ENCODE assay signal across 7 mouse cellular contexts in the genomic region with DNA sequence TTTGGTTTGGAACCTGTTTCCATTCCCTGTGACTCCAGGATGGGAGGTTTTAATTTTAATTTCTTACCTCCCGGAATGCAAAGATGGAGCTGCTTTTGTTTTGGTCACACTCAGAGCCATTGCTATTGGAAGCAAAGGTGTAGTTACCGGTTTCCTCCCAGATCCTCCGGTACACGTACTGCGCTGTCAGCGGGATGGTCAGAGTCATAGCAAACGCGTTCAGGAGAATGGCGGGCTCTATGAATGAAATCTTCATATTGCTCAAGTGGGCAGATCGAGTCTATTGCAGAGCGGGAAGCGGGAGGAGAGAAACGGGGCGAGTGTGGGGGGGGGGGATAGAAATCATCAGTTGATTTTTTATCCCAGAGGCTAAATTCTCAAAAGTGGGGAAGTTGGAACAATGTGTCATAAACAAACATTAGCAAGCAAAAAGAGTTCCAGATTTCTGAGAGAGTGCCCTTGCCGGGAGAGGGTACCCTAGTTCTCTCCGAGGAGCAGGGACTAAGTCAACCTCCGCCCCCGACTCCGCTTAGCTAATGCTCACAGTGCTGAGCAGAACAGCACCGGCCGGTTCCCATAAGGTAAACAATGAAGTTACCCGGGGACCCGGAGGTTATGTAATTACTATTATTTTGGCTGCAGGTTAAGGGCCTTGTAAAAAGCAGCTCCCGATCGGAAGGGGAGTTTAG. TPM values are rescaled to one million over a fixed set of nuclear protein-coding genes. Genes with fewer than 3 reads are reported as not detected.
A peak's percentile ranks its signal among the peaks of the same experiment; 100 is the strongest.
DNase-seq lines count a peak whose midpoint lies in the region; ATAC-seq and TF ChIP-seq lines count a peak whose summit lies in the region.

No protein-coding gene starts in this region.

- H3K4me2 ChIP-seq in hindbrain, embryonic 12.5 days (replicated peaks) = peak overlapping the region; percentile 97
- H3K4me2 ChIP-seq in liver, embryonic 12.5 days = peak overlapping the region; percentile 82

- peak overlapping the region; percentile 64 to 81 for H3K4me3 ChIP-seq in ES-E14 (ENCODE audit: insufficient read depth in 1 of 2, low read depth in 1 of 2, low read length in 2 of 2, poor library complexity in 1 of 2, severe bottlenecking in 1 of 2)
- H3K4me3 ChIP-seq in embryonic facial prominence, embryonic 10.5 days = peak overlapping the region; percentile 74
- H3K4me3 ChIP-seq in hindbrain, embryonic 12.5 days = peak overlapping the region; percentile 67
- H3K4me3 ChIP-seq in liver, embryonic 12.5 days = peak overlapping the region; percentile 69

- H3K27ac ChIP-seq in ES-E14 (ENCODE audit: insufficient read depth, low read depth, low read length, poor library complexity, severe bottlenecking) = no peak overlapping the region
- H3K27ac ChIP-seq in embryonic facial prominence, embryonic 10.5 days (replicated peaks) = no peak overlapping the region
- H3K27ac ChIP-seq in hindbrain, embryonic 12.5 days = no peak overlapping the region
- peak overlapping the region; percentile 89 for H3K27ac ChIP-seq in liver, embryonic 12.5 days

- peaks cover under 1 to 22% of the 10 kb centered on the region in 2 experiments; a peak in 2 of 4 replicates for H3K4me1 ChIP-seq in ES-E14 (ENCODE audit: control insufficient read depth in 2 of 2, insufficient read depth in 2 of 2, low read length in 2 of 2, poor library complexity in 1 of 2)
- peaks cover 25% of the 10 kb centered on the region for H3K4me1 ChIP-seq in embryonic facial prominence, embryonic 10.5 days
- peaks cover 18% of the 10 kb centered on the region for H3K4me1 ChIP-seq in hindbrain, embryonic 12.5 days
- peaks cover 61% of the 10 kb centered on the region for H3K4me1 ChIP-seq in liver, embryonic 12.5 days

- peak; percentile 47; the same call in 1 of the 2 replicates for ATAC-seq in hindbrain, embryonic 12.5 days (ENCODE audit: low FRiP score)
- ATAC-seq in liver, embryonic 12.5 days = peak; percentile 31

- no peaks in the 10 kb centered on the region for H3K36me3 ChIP-seq in ES-E14 (ENCODE audit: control insufficient read depth, insufficient read depth, low read length, poor library complexity, severe bottlenecking)
- H3K36me3 ChIP-seq in embryonic facial prominence, embryonic 10.5 days (replicated peaks) = no peaks in the 10 kb centered on the region
- no peaks in the 10 kb centered on the region for H3K36me3 ChIP-seq in hindbrain, embryonic 12.5 days
- H3K36me3 ChIP-seq in liver, embryonic 12.5 days = peaks cover 6% of the 10 kb centered on the region

- peak; percentile 18 for DNase-seq in CD4-positive helper T cell, adult 2 months (ENCODE audit: low read depth, low spot score)
- no peak for DNase-seq in ES-E14 (ENCODE audit: low read depth, low spot score)
- DNase-seq in embryonic facial prominence, embryonic 10.5 days (ENCODE audit: low spot score) = no peak
- DNase-seq in naive thymus-derived CD4-positive, alpha-beta T cell, adult 2 months (ENCODE audit: low read depth) = peak; percentile 36
- no peak for DNase-seq in ovary, postnatal 14 days (ENCODE audit: low spot score)

- WGBS in embryonic facial prominence, embryonic 10.5 days = 3% methylated on average over 25 of the region's 25 CpGs
- WGBS in hindbrain, embryonic 12.5 days = 3% methylated on average over 25 of the region's 25 CpGs
- 2% methylated on average over 25 of the region's 25 CpGs for WGBS in liver, embryonic 12.5 days (ENCODE audit: insufficient replicate concordance)

- H3K9ac ChIP-seq in ES-E14 (ENCODE audit: insufficient read depth, low read depth, low read length, poor library complexity, severe bottlenecking) = peak overlapping the region; percentile 14; the same call in 1 of the 2 replicates
- H3K9ac ChIP-seq in hindbrain, embryonic 12.5 days = peak overlapping the region; percentile 59
- H3K9ac ChIP-seq in liver, embryonic 12.5 days = peak overlapping the region; percentile 87

- H3K9me3 ChIP-seq in ES-E14 (ENCODE audit: control insufficient read depth, insufficient read depth, low read depth, low read length) = no peaks in the 10 kb centered on the region
- H3K9me3 ChIP-seq in embryonic facial prominence, embryonic 10.5 days = no peaks in the 10 kb centered on the region
- no peaks in the 10 kb centered on the region for H3K9me3 ChIP-seq in hindbrain, embryonic 12.5 days (replicated peaks)
- no peaks in the 10 kb centered on the region for H3K9me3 ChIP-seq in liver, embryonic 12.5 days (replicated peaks)

- peaks cover 42% of the 10 kb centered on the region for H3K27me3 ChIP-seq in embryonic facial prominence, embryonic 10.5 days (replicated peaks; ENCODE audit: low read depth, poor library complexity, severe bottlenecking)
- peaks cover 24% of the 10 kb centered on the region for H3K27me3 ChIP-seq in hindbrain, embryonic 12.5 days
- H3K27me3 ChIP-seq in liver, embryonic 12.5 days (replicated peaks) = no peaks in the 10 kb centered on the region; the same call in 1 of the 2 replicates

- in situ Hi-C loops in ES-E14 (cut with MboI; ENCODE audit: low sequenced_read_pairs in 2 of 2, unreplicated experiment in 2 of 2) = no loop called here

TF ChIP-seq in ES-E14, 5 proteins besides CTCF, POLR2A, EP300 and RAD21:
- TF ChIP-seq ZNF384 (IDR thresholded peaks at IDR 0.05; ENCODE audit: low read depth, low read length) = no peak
- no peak for TF ChIP-seq CHD2 (IDR thresholded peaks at IDR 0.05; ENCODE audit: low read depth, low read length)
- TF ChIP-seq ZC3H11A (IDR thresholded peaks at IDR 0.05; ENCODE audit: borderline replicate concordance, low read depth, low read length) = no peak
- no peak for TF ChIP-seq MAFK (IDR thresholded peaks at IDR 0.05; ENCODE audit: insufficient read depth, low read depth, low read length)
- no peak for TF ChIP-seq HCFC1 (IDR thresholded peaks at IDR 0.05; ENCODE audit: borderline replicate concordance, insufficient read depth, low read length)
TF ChIP-seq in ES-E14: peak in this region for 0.

RNA-seq across cellular contexts. Expression of a gene that starts 0.7 kb away (rescaled TPM):
- 4.1 and 7.0 TPM in 2 replicates for total RNA-seq in ES-E14 (2012; rRNA removed)
- polyA plus RNA-seq in embryonic facial prominence, embryonic 10.5 days (2016; fragmentation: Nextera tagmentation; extraction: Ambion mirVana) = 2.5 TPM in 2 replicates
- 3.5 and 3.6 TPM in 2 replicates for polyA plus RNA-seq in hindbrain, embryonic 12.5 days (2016; fragmentation: Nextera tagmentation; extraction: Ambion mirVana)
- 10.5 and 10.6 TPM in 2 replicates for polyA plus RNA-seq in liver, embryonic 12.5 days (2016; fragmentation: Nextera tagmentation; extraction: Ambion mirVana)

RNA-seq across cellular contexts. Expression of a gene that starts 33.6 kb away (rescaled TPM):
- 97.3 and 165 TPM in 2 replicates for total RNA-seq in ES-E14 (2012; rRNA removed)
- 513 and 534 TPM in 2 replicates for polyA plus RNA-seq in embryonic facial prominence, embryonic 10.5 days (2016; fragmentation: Nextera tagmentation; extraction: Ambion mirVana)
- polyA plus RNA-seq in hindbrain, embryonic 12.5 days (2016; fragmentation: Nextera tagmentation; extraction: Ambion mirVana) = 469 and 476 TPM in 2 replicates
- polyA plus RNA-seq in liver, embryonic 12.5 days (2016; fragmentation: Nextera tagmentation; extraction: Ambion mirVana) = 309 and 314 TPM in 2 replicates

Comparison
In these comparisons a context has a peak if more than half of its experiments do, and no peak if none do; other contexts are left out.
1. DNase-seq: peak in CD4-positive helper T cell, adult 2 months (single experiment) and naive thymus-derived CD4-positive, alpha-beta T cell, adult 2 months (single experiment); none in ES-E14 (single experiment), embryonic facial prominence, embryonic 10.5 days (single experiment) and ovary, postnatal 14 days (single experiment).
2. H3K9ac ChIP-seq: peak in every context shown above with its lines; median percentile 87 in liver, embryonic 12.5 days; 59 in hindbrain, embryonic 12.5 days; 14 in ES-E14.
3. Peak in every context shown above with its lines, with median percentiles within 50 percentile points of each other: H3K4me3 ChIP-seq.